Mouse (Mus musculus) myocyte (in vitro differentiated cells): ENCODE results near the gene Ppard.

Source experiments
- CEBPB ChIP-seq: IDR thresholded peaks from 2 replicates; pipeline ENCODE4 v1.6.1; 2011; ENCODE audit warnings: mild to moderate bottlenecking, moderate library complexity; ENCODE audit not compliant: poor library complexity, insufficient read depth, severe bottlenecking
- MAX ChIP-seq: IDR thresholded peaks from one replicate; pipeline ENCODE4 v1.6.1; 2011; ENCODE audit warnings: low read depth, mild to moderate bottlenecking, control low read depth
- POLR2A ChIP-seq: IDR thresholded peaks from one replicate; pipeline ENCODE4 v1.6.1; 2011; ENCODE audit warnings: low read depth, mild to moderate bottlenecking, control low read depth, moderate library complexity; ENCODE audit not compliant: insufficient read length
- TCF12 ChIP-seq: IDR thresholded peaks from one replicate; pipeline ENCODE4 v1.6.1; 2011; ENCODE audit warnings: mild to moderate bottlenecking, control low read depth; ENCODE audit not compliant: poor library complexity, insufficient read depth, severe bottlenecking
- TCF3 ChIP-seq: IDR thresholded peaks from one replicate; pipeline ENCODE4 v1.6.1; 2011; ENCODE audit warnings: low read depth, control low read depth; ENCODE audit not compliant: insufficient read length

DNA sequence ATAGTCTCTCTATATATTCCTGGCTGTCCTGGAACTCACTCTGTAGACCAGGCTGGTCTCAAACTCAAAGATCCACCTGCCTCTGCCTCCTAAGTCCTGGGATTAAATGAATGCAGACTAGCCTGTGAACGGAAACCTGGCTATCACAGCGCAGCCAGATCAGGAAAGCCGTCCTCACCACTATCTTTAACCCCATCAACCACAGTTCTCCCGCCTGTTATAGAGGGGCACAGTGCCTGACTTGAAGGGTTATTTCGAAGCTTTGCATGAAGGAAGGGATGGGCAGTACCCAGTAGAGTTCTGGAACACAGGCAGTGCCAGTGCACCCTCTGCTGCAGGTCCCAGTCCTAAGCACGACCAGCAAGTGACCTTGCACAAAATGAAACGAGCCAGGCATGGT, 58.8 kb downstream of the Ppard start:
- TF ChIP-seq POLR2A (no peak), MAX (no peak), TCF3 (no peak), CEBPB (no peak), TCF12 (no peak)
